Mouse (Mus musculus): ENCODE measurements around the gene Ubl7. TPM values are rescaled to one million over a fixed set of nuclear protein-coding genes. Genes with fewer than 3 reads are reported as not detected.

The Ubl7 gene
- polyA plus RNA-seq, 1 experiment from 2014 or later: 153 TPM

GRCm38 (mm10) chr9:57954962-57955744, 44.4 kb downstream of the Ubl7 start:
- H3K9ac ChIP-seq: no peak overlapping the region
- no peak overlapping the region for H3K27ac ChIP-seq
- peaks cover 27% of the 10 kb centered on the region for H3K36me3 ChIP-seq
- H3K27me3 ChIP-seq (replicated peaks): no peaks in the 10 kb centered on the region
- peaks cover 15% of the 10 kb centered on the region for H3K4me1 ChIP-seq
- 88% methylated on average over 12 of the region's 12 CpGs for WGBS
- H3K4me3 ChIP-seq: no peak overlapping the region
- no peak for ATAC-seq (ENCODE audit: low FRiP score, low read depth)
- H3K4me2 ChIP-seq (replicated peaks): no peak overlapping the region
- no peaks in the 10 kb centered on the region for H3K9me3 ChIP-seq

GRCm38 (mm10) chr9:57955764-57956163, 45.0 kb downstream of the Ubl7 start:
- no peak overlapping the region for H3K27ac ChIP-seq
- 89% methylated on average over 6 of the region's 6 CpGs for WGBS
- H3K4me2 ChIP-seq (replicated peaks): no peak overlapping the region

GRCm38 (mm10) chr9:57956196-57956837, 45.5 kb downstream of the Ubl7 start:
- Histone ChIP-seq H3K9ac (no peak overlapping the region), H3K27me3 (replicated peaks) (no peaks in the 10 kb centered on the region; the same call in 1 of the 2 replicates), H3K36me3 (peaks cover 38% of the 10 kb centered on the region), H3K27ac (no peak overlapping the region), H3K4me3 (no peak overlapping the region), H3K4me1 (peaks cover 5% of the 10 kb centered on the region), H3K9me3 (no peaks in the 10 kb centered on the region), H3K4me2 (replicated peaks) (no peak overlapping the region)
- ATAC-seq (ENCODE audit: low FRiP score, low read depth): no peak
- WGBS: 89% methylated on average over 9 of the region's 9 CpGs

More at GRCm38 (mm10) chr9:57955764-57956163, 45.0 kb downstream of the Ubl7 start:
- no peak for ATAC-seq (ENCODE audit: low FRiP score, low read depth)
- Histone ChIP-seq H3K27me3 (replicated peaks) (no peaks in the 10 kb centered on the region), H3K4me1 (peaks cover 9% of the 10 kb centered on the region), H3K4me3 (no peak overlapping the region), H3K36me3 (peaks cover 33% of the 10 kb centered on the region), H3K9ac (no peak overlapping the region), H3K9me3 (no peaks in the 10 kb centered on the region)

GRCm38 (mm10) chr9:57956838-57957236, 46.1 kb downstream of the Ubl7 start:
- peaks cover 43% of the 10 kb centered on the region for H3K36me3 ChIP-seq
- no peak overlapping the region for H3K27ac ChIP-seq
- WGBS: 82% methylated on average over 5 of the region's 5 CpGs
- H3K27me3 ChIP-seq (replicated peaks): no peaks in the 10 kb centered on the region; the same call in 1 of the 2 replicates
- H3K4me3 ChIP-seq: no peak overlapping the region
- no peak overlapping the region for H3K4me2 ChIP-seq (replicated peaks)
- no peak overlapping the region for H3K9ac ChIP-seq
- no peaks in the 10 kb centered on the region for H3K9me3 ChIP-seq
- peaks cover 3% of the 10 kb centered on the region for H3K4me1 ChIP-seq
- ATAC-seq (ENCODE audit: low FRiP score, low read depth): no peak

DNA sequence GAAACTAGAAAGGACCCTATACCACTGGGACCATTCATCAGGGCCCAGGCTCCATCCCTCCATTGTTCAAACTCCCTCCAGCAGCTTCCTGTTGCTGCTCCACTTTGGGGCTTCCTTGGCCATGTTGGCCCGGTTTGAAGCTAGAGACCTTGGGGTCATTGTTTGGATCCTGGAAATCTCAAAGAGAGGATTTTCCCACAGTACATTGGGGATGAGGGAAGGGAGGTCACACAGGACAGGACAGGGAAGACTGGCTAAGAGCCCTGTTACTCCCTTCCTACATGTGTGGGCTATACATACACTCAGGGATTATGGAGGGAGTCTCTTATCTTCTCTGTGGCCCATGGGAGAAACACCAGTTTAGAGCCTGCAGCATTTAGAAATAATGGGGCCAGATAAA, 47.8 kb downstream of the Ubl7 start:
- H3K27me3 ChIP-seq (replicated peaks): no peaks in the 10 kb centered on the region; the same call in 1 of the 2 replicates
- no peak for ATAC-seq (ENCODE audit: low FRiP score, low read depth)
- H3K4me2 ChIP-seq (replicated peaks): no peak overlapping the region
- H3K4me3 ChIP-seq: no peak overlapping the region
- WGBS: 88% methylated on average over 1 of the region's 1 CpGs
- peaks cover 44% of the 10 kb centered on the region for H3K36me3 ChIP-seq
- no peak overlapping the region for H3K9ac ChIP-seq
- no peaks in the 10 kb centered on the region for H3K4me1 ChIP-seq
- H3K9me3 ChIP-seq: no peaks in the 10 kb centered on the region
- H3K27ac ChIP-seq: no peak overlapping the region

DNA sequence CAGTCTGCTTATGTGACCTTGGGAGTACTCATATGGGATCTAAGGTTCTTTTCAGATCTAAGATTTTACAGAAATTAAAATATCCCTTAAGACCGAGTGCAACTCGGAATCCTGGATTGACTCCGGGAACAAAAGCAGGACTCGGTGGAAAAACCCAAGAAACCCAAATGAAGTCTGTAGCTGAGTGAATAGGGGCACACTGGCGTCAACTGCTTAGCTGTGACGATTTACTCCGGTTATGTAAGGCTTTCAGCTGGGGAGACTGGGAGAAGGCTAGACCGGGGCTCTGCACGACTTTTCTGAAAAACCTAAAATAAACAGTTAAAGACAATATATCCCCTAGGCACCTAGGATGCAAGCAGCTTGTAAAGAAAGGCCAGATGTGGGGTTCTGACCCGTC, 48.6 kb downstream of the Ubl7 start:
- ATAC-seq (ENCODE audit: low FRiP score, low read depth): no peak
- no peaks in the 10 kb centered on the region; the same call in 1 of the 2 replicates for H3K27me3 ChIP-seq (replicated peaks)
- H3K4me2 ChIP-seq (replicated peaks): no peak overlapping the region
- H3K9ac ChIP-seq: no peak overlapping the region
- peaks cover 44% of the 10 kb centered on the region for H3K36me3 ChIP-seq
- no peaks in the 10 kb centered on the region for H3K9me3 ChIP-seq
- 77% methylated on average over 10 of the region's 10 CpGs for WGBS
- no peak overlapping the region for H3K4me3 ChIP-seq
- no peaks in the 10 kb centered on the region for H3K4me1 ChIP-seq
- no peak overlapping the region for H3K27ac ChIP-seq

- Histone ChIP-seq H3K27ac (no peak overlapping the region), H3K27me3 (replicated peaks) (no peaks in the 10 kb centered on the region; the same call in 1 of the 2 replicates), H3K36me3 (peaks cover 44% of the 10 kb centered on the region), H3K4me1 (no peaks in the 10 kb centered on the region), H3K9ac (no peak overlapping the region), H3K9me3 (no peaks in the 10 kb centered on the region), H3K4me3 (no peak overlapping the region), H3K4me2 (replicated peaks) (no peak overlapping the region)
- 88% methylated on average over 17 of the region's 17 CpGs for WGBS
- ATAC-seq (ENCODE audit: low FRiP score, low read depth): no peak
Observed at GRCm38 (mm10) chr9:57959886-57960866, 49.4 kb downstream of the Ubl7 start.

DNA sequence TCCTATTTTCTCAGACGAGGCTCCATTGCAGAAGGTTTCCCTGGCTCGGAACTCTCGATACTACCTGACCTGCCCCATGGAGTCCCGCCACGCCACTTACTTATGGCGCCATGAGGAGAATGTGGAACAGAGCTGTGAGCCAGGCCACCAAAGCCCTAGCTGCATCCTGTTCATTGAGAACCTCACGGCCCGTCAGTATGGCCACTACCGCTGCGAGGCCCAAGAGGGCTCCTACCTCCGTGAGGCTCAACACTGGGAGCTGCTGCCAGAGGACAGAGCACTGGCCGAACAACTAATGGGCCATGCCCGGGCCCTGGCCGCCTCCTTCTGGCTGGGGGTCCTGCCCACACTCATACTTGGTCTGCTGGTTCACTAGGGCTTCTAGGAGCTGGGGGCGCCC, 50.4 kb downstream of the Ubl7 start:
- no peak overlapping the region for H3K4me3 ChIP-seq
- no peaks in the 10 kb centered on the region for H3K4me1 ChIP-seq
- no peak for ATAC-seq (ENCODE audit: low FRiP score, low read depth)
- no peaks in the 10 kb centered on the region for H3K9me3 ChIP-seq
- no peaks in the 10 kb centered on the region; the same call in 1 of the 2 replicates for H3K27me3 ChIP-seq (replicated peaks)
- H3K4me2 ChIP-seq (replicated peaks): no peak overlapping the region
- H3K36me3 ChIP-seq: peaks cover 38% of the 10 kb centered on the region
- 88% methylated on average over 15 of the region's 15 CpGs for WGBS
- no peak overlapping the region for H3K27ac ChIP-seq
- no peak overlapping the region for H3K9ac ChIP-seq

DNA sequence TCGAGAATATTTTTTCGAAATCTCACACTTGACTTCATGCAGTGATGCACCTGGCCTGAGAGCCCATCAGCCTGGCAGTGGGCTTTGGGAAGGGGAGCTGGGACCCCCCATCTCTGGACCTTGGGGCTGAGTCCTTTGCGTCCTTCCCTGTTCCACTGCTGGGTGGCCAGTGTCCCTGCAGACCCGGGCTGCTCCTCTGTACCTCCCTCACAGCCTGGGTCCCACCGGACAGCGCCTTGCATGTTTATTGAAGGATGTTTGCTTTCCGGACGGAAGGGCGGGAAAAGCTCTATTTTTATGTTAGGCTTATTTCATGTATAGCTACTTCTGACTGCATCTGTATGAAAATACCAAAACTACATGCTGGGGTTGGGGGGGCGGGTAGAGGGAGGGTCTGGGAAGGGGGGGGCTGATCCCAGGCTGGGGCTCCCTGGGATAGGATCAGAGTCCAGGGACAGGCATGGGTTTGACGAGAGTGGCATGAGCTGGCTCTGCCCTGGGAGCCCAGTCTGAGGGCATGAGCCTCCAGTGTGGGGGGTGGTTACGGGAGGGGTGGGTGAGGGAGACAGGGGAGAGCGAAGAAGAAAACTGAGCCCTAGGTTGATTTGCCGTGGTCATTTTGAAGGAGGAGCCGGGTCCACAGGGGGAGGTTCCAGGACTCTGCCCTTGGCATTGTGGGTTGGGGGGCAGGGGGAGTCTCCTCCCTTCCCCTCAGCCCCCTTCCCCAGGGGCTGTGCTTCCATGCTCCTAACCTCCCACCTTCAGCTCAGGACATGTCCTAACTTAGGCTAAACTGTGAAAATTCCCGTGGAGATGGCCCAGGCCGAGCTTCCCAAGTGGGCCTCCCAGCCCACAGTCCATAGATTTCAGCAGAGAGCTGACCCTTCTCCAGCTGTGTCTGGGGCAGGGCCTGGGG, 51.3 kb downstream of the Ubl7 start:
- Histone ChIP-seq H3K9ac (no peak overlapping the region), H3K4me1 (no peaks in the 10 kb centered on the region), H3K4me2 (replicated peaks) (no peak overlapping the region), H3K27me3 (replicated peaks) (no peaks in the 10 kb centered on the region; the same call in 1 of the 2 replicates), H3K9me3 (no peaks in the 10 kb centered on the region), H3K4me3 (no peak overlapping the region), H3K36me3 (peaks cover 32% of the 10 kb centered on the region), H3K27ac (no peak overlapping the region)
- no peak for ATAC-seq (ENCODE audit: low FRiP score, low read depth)
- 71% methylated on average over 17 of the region's 17 CpGs for whole genome bisulfite sequencing

GRCm38 (mm10) chr9:57963249-57963997, 52.6 kb downstream of the Ubl7 start:
- Histone ChIP-seq H3K9me3 (no peaks in the 10 kb centered on the region), H3K4me2 (replicated peaks) (no peak overlapping the region), H3K27ac (no peak overlapping the region), H3K36me3 (peaks cover 23% of the 10 kb centered on the region), H3K27me3 (replicated peaks) (no peaks in the 10 kb centered on the region; the same call in 1 of the 2 replicates), H3K9ac (no peak overlapping the region), H3K4me1 (no peaks in the 10 kb centered on the region), H3K4me3 (no peak overlapping the region)
- no peak for ATAC-seq (ENCODE audit: low FRiP score, low read depth)
- WGBS: 90% methylated on average over 4 of the region's 4 CpGs
